ENCODE assay signal across 1 mouse cellular context in genomic region chr4:116708201-116708764, GRCm38 (mm10).
TF ChIP-seq lines count a peak whose summit lies in the region.

Gene Mmachc (minus strand): TSS chr4:116708406.
Gene Ccdc163 (plus strand): TSS chr4:116708509.

TF ChIP-seq in myocyte, 11 proteins besides CTCF, POLR2A, EP300 and RAD21 (continued from another document):
- no peak for TF ChIP-seq REST (IDR thresholded peaks at IDR 0.05; ENCODE audit: insufficient read depth, insufficient read length)
- TF ChIP-seq CEBPB (IDR thresholded peaks at IDR 0.05; ENCODE audit: insufficient read depth, poor library complexity, severe bottlenecking): no peak
